29 mouse cellular contexts compared by ENCODE assay signal in genomic region chr10:86318552-86319140, GRCm38 (mm10). TPM values are rescaled to one million over a fixed set of nuclear protein-coding genes. Genes with fewer than 3 reads are reported as not detected.
DNase-seq lines count a peak whose midpoint lies in the region; ATAC-seq and TF ChIP-seq lines count a peak whose summit lies in the region.
"Had no signal": no experiment of that assay in that cellular context is flagged by ENCODE, and none has a peak within 500 bp of the region (broad histone marks: within the 10 kb centered on the region; RNA-seq: fewer than 3 reads in every experiment).

No protein-coding gene starts in this region.

- H3K36me3 ChIP-seq in heart, adult 2 months (ENCODE audit: control insufficient read depth, insufficient read depth, low read length) = peaks cover 53% of the 10 kb centered on the region
- no peaks in the 10 kb centered on the region for H3K36me3 ChIP-seq in hindbrain, embryonic 16.5 days (ENCODE audit: control insufficient read depth, insufficient read depth, low read length)
- no peaks in the 10 kb centered on the region; the same call in 1 of the 2 replicates for H3K36me3 ChIP-seq in hindbrain, embryonic 14.5 days (replicated peaks; ENCODE audit: control insufficient read depth, insufficient read depth)
- H3K36me3 ChIP-seq: forebrain, embryonic 12.5 days; forebrain, embryonic 15.5 days; intestine, embryonic 15.5 days had no signal

- H3K27me3 ChIP-seq in heart, adult 2 months (ENCODE audit: control insufficient read depth, insufficient read depth, low read length) = no peaks in the 10 kb centered on the region
- H3K27me3 ChIP-seq in hindbrain, embryonic 16.5 days (replicated peaks; ENCODE audit: control insufficient read depth, insufficient read depth, low read length) = no peaks in the 10 kb centered on the region
- no peaks in the 10 kb centered on the region for H3K27me3 ChIP-seq in hindbrain, embryonic 14.5 days (ENCODE audit: control insufficient read depth, insufficient read depth, low read length)
- H3K27me3 ChIP-seq: embryonic facial prominence, embryonic 13.5 days; forebrain, embryonic 12.5 days; forebrain, embryonic 15.5 days; heart, embryonic 13.5 days; intestine, embryonic 15.5 days had no signal

- no peak for ATAC-seq in cerebellum, adult (ENCODE audit: insufficient number of reproducible peaks, low FRiP score, low TSS enrichment)
- ATAC-seq in hindbrain, embryonic 16.5 days = peak; percentile 31; the same call in 1 of the 2 replicates
- no peak for ATAC-seq in hindbrain, embryonic 14.5 days (ENCODE audit: low FRiP score)
- ATAC-seq: activated CD4-positive, CD25-positive, alpha-beta regulatory T cell, adult 4 months; forebrain, embryonic 15.5 days; intestine, embryonic 15.5 days had no signal

- H3K4me3 ChIP-seq in heart, adult 2 months = no peak overlapping the region
- no peak overlapping the region for H3K4me3 ChIP-seq in hindbrain, embryonic 16.5 days (ENCODE audit: low read length)
- H3K4me3 ChIP-seq in hindbrain, embryonic 14.5 days (replicated peaks; ENCODE audit: low read length) = no peak overlapping the region
- H3K4me3 ChIP-seq: embryonic facial prominence, embryonic 10.5 days; embryonic facial prominence, embryonic 13.5 days; erythroblast, embryonic 14.5 days; forebrain, embryonic 12.5 days; forebrain, embryonic 15.5 days; heart, embryonic 10.5 days; heart, embryonic 13.5 days; intestine, embryonic 15.5 days had no signal

- peaks cover 49% of the 10 kb centered on the region for H3K4me1 ChIP-seq in heart, adult 2 months (ENCODE audit: control insufficient read depth, insufficient read depth, low read length)
- H3K4me1 ChIP-seq in hindbrain, embryonic 16.5 days (ENCODE audit: control insufficient read depth, insufficient read depth, low read depth, low read length) = peaks cover 17% of the 10 kb centered on the region
- peaks cover 11% of the 10 kb centered on the region; the same call in 1 of the 2 replicates for H3K4me1 ChIP-seq in hindbrain, embryonic 14.5 days (replicated peaks; ENCODE audit: control insufficient read depth, insufficient read depth, low read length)
- H3K4me1 ChIP-seq: intestine, embryonic 15.5 days had no signal

- no peak overlapping the region for H3K27ac ChIP-seq in heart, adult 2 months
- H3K27ac ChIP-seq in hindbrain, embryonic 16.5 days (ENCODE audit: low read depth, low read length) = peak overlapping the region; percentile 13; the same call in 1 of the 2 replicates
- H3K27ac ChIP-seq in hindbrain, embryonic 14.5 days = no peak overlapping the region
- H3K27ac ChIP-seq: embryonic facial prominence, embryonic 10.5 days; embryonic facial prominence, embryonic 13.5 days; forebrain, embryonic 12.5 days; forebrain, embryonic 15.5 days; heart, embryonic 10.5 days; heart, embryonic 13.5 days; intestine, embryonic 15.5 days had no signal

- no peak overlapping the region for H3K4me2 ChIP-seq in hindbrain, embryonic 16.5 days (ENCODE audit: low read length)
- no peak overlapping the region for H3K4me2 ChIP-seq in hindbrain, embryonic 14.5 days (replicated peaks)
- H3K4me2 ChIP-seq: embryonic facial prominence, embryonic 13.5 days; forebrain, embryonic 12.5 days; forebrain, embryonic 15.5 days; heart, embryonic 13.5 days; intestine, embryonic 15.5 days had no signal

- no peaks in the 10 kb centered on the region for H3K9me3 ChIP-seq in hindbrain, embryonic 16.5 days (ENCODE audit: control insufficient read depth, low read length)
- H3K9me3 ChIP-seq in hindbrain, embryonic 14.5 days (ENCODE audit: control insufficient read depth, low read length) = no peaks in the 10 kb centered on the region
- H3K9me3 ChIP-seq: embryonic facial prominence, embryonic 10.5 days; embryonic facial prominence, embryonic 13.5 days; forebrain, embryonic 12.5 days; forebrain, embryonic 15.5 days; heart, embryonic 10.5 days; heart, embryonic 13.5 days; intestine, embryonic 15.5 days had no signal

- H3K9ac ChIP-seq in heart, adult 2 months (ENCODE audit: low read depth, low read length) = no peak overlapping the region
- no peak overlapping the region for H3K9ac ChIP-seq in hindbrain, embryonic 16.5 days (ENCODE audit: low read depth, low read length)
- no peak overlapping the region for H3K9ac ChIP-seq in hindbrain, embryonic 14.5 days
- H3K9ac ChIP-seq: embryonic facial prominence, embryonic 13.5 days; forebrain, embryonic 12.5 days; forebrain, embryonic 15.5 days; heart, embryonic 13.5 days; intestine, embryonic 15.5 days had no signal

- 0 out of 2 replicates have a peak, but pooled peaks cover 2% of the 10 kb centered on the region for H3K79me2 ChIP-seq in heart, adult 2 months (replicated peaks; ENCODE audit: control insufficient read depth, insufficient read depth, low read length)

- peak; percentile 89 to 91 for DNase-seq in cerebellum, postnatal 10 days
- DNase-seq in heart, adult 11 months = peak; percentile 82
- no peak for DNase-seq in heart, adult 2 months
- no peak for DNase-seq in hindbrain, embryonic 14.5 days (ENCODE audit: low spot score)
- peak; percentile 84 for DNase-seq in left cerebral cortex, postnatal 4 days
- no peak for DNase-seq in left cerebral cortex, postnatal 14 days (ENCODE audit: low spot score in 2 of 2)
- DNase-seq: adrenal gland, postnatal 10 days; adrenal gland, postnatal 36 days; cerebellum, adult 11-12 months; cerebellum, adult 9-10 months; cerebellum, postnatal 36 days; embryo, embryonic 11 days; gastrocnemius, postnatal 10 days; heart, adult 18-20 months; heart, postnatal 14 days; heart, postnatal 4 days; kidney, adult 11 months; kidney, adult 8-10 months had no signal

- TF ChIP-seq CTCF in heart, adult 2 months (IDR thresholded peaks at IDR 0.05) = no peak

- TF ChIP-seq POLR2A in heart, adult 2 months (IDR thresholded peaks at IDR 0.05; ENCODE audit: insufficient read depth, low read depth, low read length) = no peak

- 83% methylated on average over 5 of the region's 5 CpGs for WGBS in heart, adult 2 months
- 58% methylated on average over 5 of the region's 5 CpGs for WGBS in hindbrain, embryonic 16.5 days
- 74% methylated on average over 5 of the region's 5 CpGs for WGBS in hindbrain, embryonic 14.5 days

- no peak for TF ChIP-seq EP300 in heart, adult 2 months (IDR thresholded peaks at IDR 0.05; ENCODE audit: insufficient read depth, low read depth, low read length)

- intact Hi-C loops in heart, adult 2 months (cut with DNase I) = loop anchor here (10.0 kb wide), 1 partner anchor 386 kb away; the partner anchor contains the start of genes Hsp90b1 and Ttc41
- intact Hi-C loops in left cerebral cortex, postnatal 4 days (cut with DNase I) = no loop called here
- intact Hi-C loops in left cerebral cortex, postnatal 14 days (cut with DNase I) = no loop called here

RNA-seq across cellular contexts. Expression of gene Timp3, which starts 18.5 kb away (rescaled TPM):
- 100 to 1,000 TPM; 154 to 174 TPM for total RNA-seq in heart, adult 2 months (2021)
- polyA plus RNA-seq in heart, adult 2 months (2012; rRNA removed) = 80.2 and 114 TPM in 2 replicates
- polyA plus RNA-seq in hindbrain, embryonic 16.5 days (2015; fragmentation: Nextera tagmentation; extraction: Ambion mirVana) = 56.1 and 58.9 TPM in 2 replicates
- 42.5 and 45.1 TPM in 2 replicates for polyA plus RNA-seq in hindbrain, embryonic 14.5 days (2014; fragmentation: Nextera tagmentation; extraction: Ambion mirVana)
- total RNA-seq in left cerebral cortex, postnatal 4 days (2021) = 10 to 100 TPM; 40.2 to 42.6 TPM
- total RNA-seq in left cerebral cortex, postnatal 14 days (2021) = 10 to 100 TPM; 49.1 to 51.5 TPM
- polyA plus RNA-seq: activated CD4-positive, CD25-positive, alpha-beta regulatory T cell, adult 4 months had no signal

Comparison
In these comparisons a context has a peak if more than half of its experiments do, and no peak if none do; other contexts are left out.
1. DNase-seq: peak in cerebellum, postnatal 10 days (2 of 2), heart, adult 11 months (single experiment) and left cerebral cortex, postnatal 4 days (single experiment); none in heart, adult 2 months (0 of 2), hindbrain, embryonic 14.5 days (single experiment) and left cerebral cortex, postnatal 14 days (0 of 2).